Mouse (Mus musculus) retina, postnatal 1 day (tissue): Measurements from ENCODE around the gene Xylt2.
"Not testable (repeated sequence)": the region's sequence is repeated elsewhere in the genome, so short reads cannot be mapped to it uniquely, and the experiment has no call there.

Experiments used
- DNase-seq: peaks from one replicate; pipeline ENCODE4 v3.0.0-alpha.2; 2012

The Xylt2 gene

GRCm38 (mm10) chr11:94676754-94677606, at the start of gene Xylt2:
Gene Xylt2, minus strand, starts transcription at chr11:94677515.
- peak; percentile 95 for DNase-seq

GRCm38 (mm10) chr11:94719216-94719615, 41.9 kb upstream of the Xylt2 start:
- no peak for DNase-seq

- peak; percentile 15 for DNase-seq
These were observed 41.0 kb upstream of the Xylt2 start for GRCm38 (mm10) chr11:94718113-94718909.

DNA sequence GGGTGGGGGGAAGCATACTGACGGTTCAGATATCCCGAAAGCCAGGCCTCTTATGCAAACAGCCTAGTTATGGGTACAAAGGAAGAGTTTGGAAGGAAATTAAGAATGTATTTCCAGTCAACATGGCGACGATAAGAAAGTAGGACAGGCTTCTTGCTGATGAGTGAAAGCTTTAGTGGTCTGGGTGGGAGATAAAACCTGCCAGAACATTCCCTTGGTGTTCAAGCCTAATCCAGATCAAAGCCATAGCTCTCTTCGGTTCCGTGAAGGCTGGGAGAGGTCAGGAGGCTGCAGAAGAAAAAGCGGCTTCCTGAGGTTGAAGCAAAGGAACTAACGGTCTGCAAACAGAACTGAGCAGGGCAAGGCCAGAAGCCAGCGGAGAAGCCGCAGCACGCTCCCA, 39.9 kb upstream of the Xylt2 start:
- DNase-seq = no peak

GRCm38 (mm10) chr11:94716754-94717153, 39.4 kb upstream of the Xylt2 start:
- DNase-seq = peak; percentile 92

GRCm38 (mm10) chr11:94715622-94716021, 38.3 kb upstream of the Xylt2 start:
- DNase-seq = no peak

DNA sequence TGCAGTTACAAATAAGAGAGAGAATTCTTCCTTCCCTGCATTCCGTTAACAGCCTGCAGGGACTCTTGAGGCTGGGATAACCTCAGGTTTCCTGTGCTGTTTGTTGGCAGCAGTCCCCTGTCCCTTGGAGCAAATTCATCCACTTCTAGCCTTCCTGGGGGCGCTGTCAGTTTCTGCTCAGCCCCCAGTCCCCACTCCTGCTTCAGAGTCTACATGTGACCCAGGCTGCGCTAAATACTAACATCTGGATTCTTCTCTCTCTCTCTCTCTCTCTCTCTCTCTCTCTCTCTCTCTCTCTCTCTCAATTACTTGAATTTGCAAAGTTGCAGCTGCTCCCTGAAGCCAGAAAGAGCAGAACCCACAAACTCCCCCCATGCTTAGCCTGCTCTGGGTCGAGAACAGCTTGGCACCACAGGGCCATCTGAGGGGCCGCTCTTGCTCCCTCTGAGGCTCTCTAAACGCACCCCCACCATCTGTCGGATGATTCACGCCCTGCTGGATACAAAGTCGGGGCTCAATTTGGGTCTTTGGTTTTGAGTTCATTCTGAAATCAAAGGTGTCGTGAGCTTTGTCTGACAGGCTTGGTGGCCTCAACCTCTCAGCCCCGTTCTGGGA, 36.0 kb upstream of the Xylt2 start:
- peak; percentile 24 for DNase-seq

DNA sequence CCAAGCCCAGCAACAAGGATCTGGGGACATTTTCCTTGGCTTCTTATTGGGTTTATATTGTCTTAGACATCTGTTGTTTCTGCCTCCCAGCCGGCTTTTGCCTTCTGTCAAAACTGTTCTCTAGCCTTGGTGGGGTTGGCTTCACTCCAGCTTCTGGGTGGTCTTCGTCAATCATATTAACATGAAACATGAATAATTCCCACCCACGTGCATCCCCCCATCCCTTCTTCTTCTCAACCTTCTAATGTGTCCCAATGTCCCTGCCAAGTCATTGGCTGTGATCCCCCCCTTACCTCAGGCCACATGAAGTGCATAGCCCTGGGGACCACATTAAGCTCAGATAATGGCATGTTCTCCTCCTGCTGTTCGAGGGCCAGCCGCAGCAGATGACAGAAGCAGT, 27.2 kb upstream of the Xylt2 start, which contains the start of gene Gm11541:
Gm11541 (minus strand) TSS at position 28 of the 400 bp plus-strand sequence.
- DNase-seq = peak; percentile 74

GRCm38 (mm10) chr11:94704020-94704419, 26.7 kb upstream of the Xylt2 start:
- peak; percentile 57 for DNase-seq

GRCm38 (mm10) chr11:94702216-94702610, 24.9 kb upstream of the Xylt2 start:
- no peak for DNase-seq

DNA sequence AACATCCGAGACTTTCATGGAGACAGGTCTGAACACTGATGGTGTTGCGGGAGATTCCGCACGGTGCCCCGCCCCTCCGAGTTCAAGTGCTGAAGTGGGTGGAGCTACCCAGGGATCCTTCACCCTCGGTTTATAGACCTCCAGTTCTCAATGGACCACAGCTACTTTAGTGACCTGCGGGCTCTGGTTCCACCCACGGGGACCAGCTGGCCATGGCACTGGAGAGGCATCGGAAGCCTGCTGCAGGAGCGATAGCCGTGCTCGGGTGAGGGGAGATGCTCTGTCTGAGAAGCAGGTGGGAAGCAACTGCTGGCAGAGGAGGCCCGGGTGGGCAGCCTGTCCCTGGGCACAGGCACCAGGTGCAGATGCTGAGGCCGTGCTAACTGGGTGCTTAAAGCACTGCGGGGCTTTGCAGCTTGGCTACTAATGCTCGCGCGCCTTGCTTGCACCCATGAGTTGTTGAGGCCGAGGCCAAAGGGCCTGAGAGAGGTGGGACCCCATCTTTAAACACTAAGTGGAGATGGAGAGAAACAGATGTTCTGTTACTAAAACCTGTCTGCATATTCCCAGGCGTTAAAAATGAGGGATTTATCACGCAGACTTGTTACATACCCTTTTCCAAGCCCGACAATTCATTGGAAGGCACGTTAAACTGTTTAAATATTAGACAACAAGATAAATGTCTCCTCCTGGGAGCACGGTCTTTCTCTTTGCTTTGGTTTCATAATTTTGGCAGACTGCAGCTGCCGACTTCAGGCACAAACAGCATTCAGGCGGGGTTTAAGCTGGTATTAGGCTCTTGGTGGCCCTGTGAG, 24.3 kb upstream of the Xylt2 start:
- DNase-seq = peak; percentile 27

DNA sequence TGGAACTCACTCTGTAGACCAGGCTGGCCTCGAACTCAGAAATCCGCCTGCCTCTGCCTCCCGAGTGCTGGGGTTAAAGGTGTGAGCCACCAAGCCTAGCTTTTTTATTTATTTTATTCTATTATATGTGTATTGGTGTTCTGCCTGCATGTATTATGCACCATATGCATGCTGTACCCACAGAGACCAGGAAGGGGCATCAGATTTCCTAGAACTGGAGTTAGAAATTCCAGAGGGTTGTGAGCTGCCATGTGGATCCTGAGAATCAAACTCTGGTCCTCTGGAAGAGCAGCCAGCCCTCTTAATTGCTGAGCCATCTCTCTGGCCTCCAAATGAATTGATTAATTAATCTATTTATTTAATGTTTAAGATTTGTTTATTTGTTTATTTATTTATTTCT, 22.1 kb upstream of the Xylt2 start:
- DNase-seq = no peak

GRCm38 (mm10) chr11:94697703-94698464, 20.6 kb upstream of the Xylt2 start:
- DNase-seq = no peak

GRCm38 (mm10) chr11:94697140-94697539, 19.8 kb upstream of the Xylt2 start:
- no peak for DNase-seq

- no peak for DNase-seq
These were observed 18.2 kb upstream of the Xylt2 start for GRCm38 (mm10) chr11:94695508-94695907.

GRCm38 (mm10) chr11:94692502-94692901, 15.2 kb upstream of the Xylt2 start:
- not testable (repeated sequence) for DNase-seq

- DNase-seq = no peak
These were observed 9.9 kb upstream of the Xylt2 start for GRCm38 (mm10) chr11:94687178-94687577.

DNA sequence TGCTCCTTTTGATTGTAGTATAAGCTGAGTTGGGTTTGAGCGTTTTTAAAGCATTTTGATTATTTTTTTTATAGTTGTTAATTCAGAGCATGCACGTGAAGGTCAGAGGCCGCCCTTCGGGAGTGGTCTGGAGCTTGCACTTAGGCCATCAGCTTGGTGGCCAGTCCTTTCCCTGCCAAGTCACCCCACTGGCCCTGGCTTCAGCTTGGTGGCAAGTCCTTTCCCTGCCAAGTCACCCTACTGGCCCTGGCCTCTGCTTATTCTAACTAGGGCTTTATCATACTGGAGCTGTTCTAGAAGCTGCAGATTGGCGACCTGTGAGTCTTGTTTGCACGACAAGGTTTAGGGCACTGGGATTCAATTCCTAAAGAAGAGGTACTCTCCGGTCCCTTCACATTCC, 5.1 kb upstream of the Xylt2 start:
- DNase-seq = no peak

- DNase-seq = no peak
These were observed 4.3 kb upstream of the Xylt2 start for GRCm38 (mm10) chr11:94681640-94682039.

DNA sequence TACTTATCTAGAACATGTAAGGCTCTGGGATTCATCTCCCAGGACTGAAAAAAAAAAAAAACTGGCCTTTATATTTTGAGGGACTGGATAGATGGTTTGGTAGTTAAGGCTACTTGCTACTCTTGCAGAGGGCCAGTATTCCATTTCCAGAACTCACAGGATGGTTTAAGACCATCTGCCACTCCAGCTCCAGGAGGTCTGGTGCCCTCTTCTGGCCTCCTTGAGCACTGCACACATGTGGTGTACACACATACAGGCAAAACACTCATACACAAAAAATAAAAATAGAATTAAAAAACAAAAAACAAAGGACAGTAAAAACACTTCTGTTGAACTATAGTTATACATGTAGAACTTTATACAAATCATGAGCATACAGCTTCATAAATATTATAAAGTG, 3.3 kb upstream of the Xylt2 start:
- DNase-seq = peak; percentile 16

GRCm38 (mm10) chr11:94677607-94678145, 361 bp upstream of the Xylt2 start:
- no peak for DNase-seq
